Mouse (Mus musculus): ENCODE data around the gene G430095P16Rik. TPM values are rescaled to one million over a fixed set of nuclear protein-coding genes. Genes with fewer than 3 reads are reported as not detected.

G430095P16Rik gene
- polyA plus RNA-seq, 1 experiment from 2014 or later = 2.6 TPM

GRCm38 (mm10) chr8:84759126-84759525 is 36.3 kb downstream of the G430095P16Rik start:
- H3K4me2 ChIP-seq (ENCODE audit: low read depth, low read length) = no peak overlapping the region
- no peak for ATAC-seq
- no peaks in the 10 kb centered on the region for H3K9me3 ChIP-seq (ENCODE audit: control insufficient read depth, low read length)
- H3K9ac ChIP-seq (ENCODE audit: low read depth, low read length) = no peak overlapping the region
- no peak overlapping the region for H3K4me3 ChIP-seq (ENCODE audit: low read length)
- 66% methylated on average over 7 of the region's 7 CpGs for WGBS
- peaks cover 16% of the 10 kb centered on the region for H3K4me1 ChIP-seq (ENCODE audit: control insufficient read depth, insufficient read depth, low read length)
- no peaks in the 10 kb centered on the region for H3K36me3 ChIP-seq (ENCODE audit: control insufficient read depth, insufficient read depth, low read length)
- no peak overlapping the region for H3K27ac ChIP-seq (ENCODE audit: low read length)
- no peaks in the 10 kb centered on the region for H3K27me3 ChIP-seq (replicated peaks; ENCODE audit: control insufficient read depth, insufficient read depth, low read length)

GRCm38 (mm10) chr8:84759718-84760117 is 36.9 kb downstream of the G430095P16Rik start:
- Histone ChIP-seq H3K36me3 (ENCODE audit: control insufficient read depth, insufficient read depth, low read length) (no peaks in the 10 kb centered on the region), H3K27me3 (replicated peaks; ENCODE audit: control insufficient read depth, insufficient read depth, low read length) (no peaks in the 10 kb centered on the region; the same call in 1 of the 2 replicates), H3K27ac (ENCODE audit: low read length) (no peak overlapping the region), H3K4me2 (ENCODE audit: low read depth, low read length) (no peak overlapping the region), H3K4me3 (ENCODE audit: low read length) (no peak overlapping the region), H3K4me1 (ENCODE audit: control insufficient read depth, insufficient read depth, low read length) (peaks cover 16% of the 10 kb centered on the region), H3K9ac (ENCODE audit: low read depth, low read length) (no peak overlapping the region), H3K9me3 (ENCODE audit: control insufficient read depth, low read length) (no peaks in the 10 kb centered on the region)
- 90% methylated on average over 10 of the region's 10 CpGs for WGBS
- no peak for ATAC-seq

GRCm38 (mm10) chr8:84760405-84760805 is 37.6 kb downstream of the G430095P16Rik start:
- no peaks in the 10 kb centered on the region for H3K9me3 ChIP-seq (ENCODE audit: control insufficient read depth, low read length)
- 57% methylated on average over 7 of the region's 7 CpGs for WGBS
- H3K4me3 ChIP-seq (ENCODE audit: low read length) = no peak overlapping the region
- H3K9ac ChIP-seq (ENCODE audit: low read depth, low read length) = no peak overlapping the region
- H3K27me3 ChIP-seq (replicated peaks; ENCODE audit: control insufficient read depth, insufficient read depth, low read length) = no peaks in the 10 kb centered on the region; the same call in 1 of the 2 replicates
- H3K27ac ChIP-seq (ENCODE audit: low read length) = no peak overlapping the region
- no peak for ATAC-seq
- no peaks in the 10 kb centered on the region for H3K36me3 ChIP-seq (ENCODE audit: control insufficient read depth, insufficient read depth, low read length)
- no peak overlapping the region for H3K4me2 ChIP-seq (ENCODE audit: low read depth, low read length)
- H3K4me1 ChIP-seq (ENCODE audit: control insufficient read depth, insufficient read depth, low read length) = peaks cover 16% of the 10 kb centered on the region

- Histone ChIP-seq H3K4me3 (ENCODE audit: low read length) (no peak overlapping the region), H3K9me3 (ENCODE audit: control insufficient read depth, low read length) (no peaks in the 10 kb centered on the region), H3K4me1 (ENCODE audit: control insufficient read depth, insufficient read depth, low read length) (peaks cover 16% of the 10 kb centered on the region), H3K27ac (ENCODE audit: low read length) (no peak overlapping the region), H3K36me3 (ENCODE audit: control insufficient read depth, insufficient read depth, low read length) (no peaks in the 10 kb centered on the region), H3K27me3 (replicated peaks; ENCODE audit: control insufficient read depth, insufficient read depth, low read length) (no peaks in the 10 kb centered on the region; the same call in 1 of the 2 replicates), H3K9ac (ENCODE audit: low read depth, low read length) (no peak overlapping the region), H3K4me2 (ENCODE audit: low read depth, low read length) (no peak overlapping the region)
- no peak for ATAC-seq
- WGBS = 44% methylated on average over 2 of the region's 2 CpGs
These were observed 38.1 kb downstream of the G430095P16Rik start for GRCm38 (mm10) chr8:84760901-84761300.

- no peaks in the 10 kb centered on the region for H3K9me3 ChIP-seq (ENCODE audit: control insufficient read depth, low read length)
- H3K4me3 ChIP-seq (ENCODE audit: low read length) = no peak overlapping the region
- H3K27ac ChIP-seq (ENCODE audit: low read length) = no peak overlapping the region
- 55% methylated on average over 4 of the region's 4 CpGs for WGBS
- ATAC-seq = 0 out of 2 replicates have a peak, but pooled peaks have one; percentile 30
- no peak overlapping the region for H3K9ac ChIP-seq (ENCODE audit: low read depth, low read length)
- H3K27me3 ChIP-seq (replicated peaks; ENCODE audit: control insufficient read depth, insufficient read depth, low read length) = no peaks in the 10 kb centered on the region; the same call in 1 of the 2 replicates
- no peak overlapping the region for H3K4me2 ChIP-seq (ENCODE audit: low read depth, low read length)
- 0 out of 2 replicates have a peak, but pooled peaks cover 3% of the 10 kb centered on the region for H3K4me1 ChIP-seq (ENCODE audit: control insufficient read depth, insufficient read depth, low read length)
- no peaks in the 10 kb centered on the region for H3K36me3 ChIP-seq (ENCODE audit: control insufficient read depth, insufficient read depth, low read length)
These were observed 41.3 kb downstream of the G430095P16Rik start for GRCm38 (mm10) chr8:84764100-84764499.

- WGBS = 78% methylated on average over 17 of the region's 17 CpGs
- ATAC-seq = no peak
These were observed 42.2 kb downstream of the G430095P16Rik start for GRCm38 (mm10) chr8:84764870-84765495.

GRCm38 (mm10) chr8:84765629-84766028 is 42.8 kb downstream of the G430095P16Rik start:
- no peak overlapping the region for H3K4me3 ChIP-seq (ENCODE audit: low read length)
- no peaks in the 10 kb centered on the region for H3K36me3 ChIP-seq (ENCODE audit: control insufficient read depth, insufficient read depth, low read length)
- WGBS = 40% methylated on average over 10 of the region's 10 CpGs
- 0 out of 2 replicates have a peak, but pooled peaks cover 7% of the 10 kb centered on the region for H3K4me1 ChIP-seq (ENCODE audit: control insufficient read depth, insufficient read depth, low read length)
- H3K4me2 ChIP-seq (ENCODE audit: low read depth, low read length) = no peak overlapping the region
- H3K9ac ChIP-seq (ENCODE audit: low read depth, low read length) = no peak overlapping the region
- H3K27me3 ChIP-seq (replicated peaks; ENCODE audit: control insufficient read depth, insufficient read depth, low read length) = peaks cover 2% of the 10 kb centered on the region; the same call in 1 of the 2 replicates
- H3K9me3 ChIP-seq (ENCODE audit: control insufficient read depth, low read length) = no peaks in the 10 kb centered on the region
- no peak overlapping the region for H3K27ac ChIP-seq (ENCODE audit: low read length)
- no peak for ATAC-seq

More at GRCm38 (mm10) chr8:84764870-84765495, 42.2 kb downstream of the G430095P16Rik start:
- H3K27me3 ChIP-seq (replicated peaks; ENCODE audit: control insufficient read depth, insufficient read depth, low read length) = no peaks in the 10 kb centered on the region; the same call in 1 of the 2 replicates
- H3K36me3 ChIP-seq (ENCODE audit: control insufficient read depth, insufficient read depth, low read length) = no peaks in the 10 kb centered on the region
- H3K9me3 ChIP-seq (ENCODE audit: control insufficient read depth, low read length) = no peaks in the 10 kb centered on the region
- no peak overlapping the region for H3K4me2 ChIP-seq (ENCODE audit: low read depth, low read length)
- no peak overlapping the region for H3K4me3 ChIP-seq (ENCODE audit: low read length)
- no peak overlapping the region for H3K27ac ChIP-seq (ENCODE audit: low read length)
- H3K4me1 ChIP-seq (ENCODE audit: control insufficient read depth, insufficient read depth, low read length) = 0 out of 2 replicates have a peak, but pooled peaks cover 3% of the 10 kb centered on the region
- no peak overlapping the region for H3K9ac ChIP-seq (ENCODE audit: low read depth, low read length)

- Histone ChIP-seq H3K4me2 (ENCODE audit: low read depth, low read length) (no peak overlapping the region), H3K4me3 (ENCODE audit: low read length) (no peak overlapping the region), H3K36me3 (ENCODE audit: control insufficient read depth, insufficient read depth, low read length) (no peaks in the 10 kb centered on the region), H3K9me3 (ENCODE audit: control insufficient read depth, low read length) (no peaks in the 10 kb centered on the region), H3K27ac (ENCODE audit: low read length) (no peak overlapping the region), H3K4me1 (ENCODE audit: control insufficient read depth, insufficient read depth, low read length) (peaks cover 11% of the 10 kb centered on the region), H3K27me3 (replicated peaks; ENCODE audit: control insufficient read depth, insufficient read depth, low read length) (peaks cover 7% of the 10 kb centered on the region), H3K9ac (ENCODE audit: low read depth, low read length) (no peak overlapping the region)
- no peak for ATAC-seq
- WGBS = 62% methylated on average over 9 of the region's 9 CpGs
These were observed 43.6 kb downstream of the G430095P16Rik start for GRCm38 (mm10) chr8:84766422-84766821.

GRCm38 (mm10) chr8:84767221-84767620 is 44.4 kb downstream of the G430095P16Rik start:
- H3K36me3 ChIP-seq (ENCODE audit: control insufficient read depth, insufficient read depth, low read length) = no peaks in the 10 kb centered on the region
- H3K4me1 ChIP-seq (ENCODE audit: control insufficient read depth, insufficient read depth, low read length) = peaks cover 19% of the 10 kb centered on the region
- 83% methylated on average over 10 of the region's 10 CpGs for WGBS
- no peaks in the 10 kb centered on the region for H3K9me3 ChIP-seq (ENCODE audit: control insufficient read depth, low read length)
- no peak for ATAC-seq
- peaks cover 15% of the 10 kb centered on the region for H3K27me3 ChIP-seq (replicated peaks; ENCODE audit: control insufficient read depth, insufficient read depth, low read length)
- H3K4me3 ChIP-seq (ENCODE audit: low read length) = no peak overlapping the region
- H3K27ac ChIP-seq (ENCODE audit: low read length) = no peak overlapping the region
- no peak overlapping the region for H3K9ac ChIP-seq (ENCODE audit: low read depth, low read length)
- no peak overlapping the region for H3K4me2 ChIP-seq (ENCODE audit: low read depth, low read length)

Data from intestine, embryonic 16.5 days (tissue).